Mouse (Mus musculus) ES-Bruce4 (cell line): Measurements from ENCODE around the gene Rpa1.
"Not testable (repeated sequence)": the region's sequence is repeated elsewhere in the genome, so short reads cannot be mapped to it uniquely, and the experiment has no call there.

Source experiments
- CTCF ChIP-seq: IDR thresholded peaks from one replicate; pipeline ENCODE4 v1.8.1; 2011; ENCODE audit warnings: low read depth, low read length
- EP300 ChIP-seq: IDR thresholded peaks from 2 replicates; pipeline ENCODE4 v1.6.1; 2011; ENCODE audit warnings: low read depth, low read length; ENCODE audit not compliant: insufficient read depth

- not testable (repeated sequence) for TF ChIP-seq CTCF, EP300
Measured at GRCm38 (mm10) chr11:75283784-75284183, 64.3 kb downstream of the Rpa1 start.
